Mouse (Mus musculus): ENCODE results near the gene Phactr3. TPM values are rescaled to one million over a fixed set of nuclear protein-coding genes. Genes with fewer than 3 reads are reported as not detected.
A peak's percentile ranks its signal among the peaks of the same experiment; 100 is the strongest.

Gene Phactr3
- polyA plus RNA-seq, 1 experiment from 2014 or later = 0.46 TPM

DNA sequence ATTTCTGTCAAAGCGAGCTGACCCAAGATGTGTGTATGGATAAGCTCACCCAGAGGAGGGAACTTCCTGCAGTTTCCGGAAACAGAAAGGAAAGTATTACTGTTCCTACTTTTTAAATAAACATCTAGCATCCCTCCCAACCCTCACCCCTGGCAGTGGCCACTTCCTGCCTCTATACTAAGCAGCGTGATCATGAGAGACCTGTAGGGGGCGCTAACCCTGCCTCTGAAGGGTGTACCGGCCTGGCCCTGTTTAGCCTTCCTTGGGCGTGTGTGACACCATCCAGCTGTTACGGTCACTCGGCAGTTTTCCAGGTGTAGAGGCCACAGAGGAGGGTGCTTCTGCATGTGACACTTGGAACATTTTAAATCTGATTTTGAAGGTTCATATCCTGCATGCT lies 128.5 kb downstream of the Phactr3 start:
- DNase-seq (ENCODE audit: low spot score) = no peak

DNA sequence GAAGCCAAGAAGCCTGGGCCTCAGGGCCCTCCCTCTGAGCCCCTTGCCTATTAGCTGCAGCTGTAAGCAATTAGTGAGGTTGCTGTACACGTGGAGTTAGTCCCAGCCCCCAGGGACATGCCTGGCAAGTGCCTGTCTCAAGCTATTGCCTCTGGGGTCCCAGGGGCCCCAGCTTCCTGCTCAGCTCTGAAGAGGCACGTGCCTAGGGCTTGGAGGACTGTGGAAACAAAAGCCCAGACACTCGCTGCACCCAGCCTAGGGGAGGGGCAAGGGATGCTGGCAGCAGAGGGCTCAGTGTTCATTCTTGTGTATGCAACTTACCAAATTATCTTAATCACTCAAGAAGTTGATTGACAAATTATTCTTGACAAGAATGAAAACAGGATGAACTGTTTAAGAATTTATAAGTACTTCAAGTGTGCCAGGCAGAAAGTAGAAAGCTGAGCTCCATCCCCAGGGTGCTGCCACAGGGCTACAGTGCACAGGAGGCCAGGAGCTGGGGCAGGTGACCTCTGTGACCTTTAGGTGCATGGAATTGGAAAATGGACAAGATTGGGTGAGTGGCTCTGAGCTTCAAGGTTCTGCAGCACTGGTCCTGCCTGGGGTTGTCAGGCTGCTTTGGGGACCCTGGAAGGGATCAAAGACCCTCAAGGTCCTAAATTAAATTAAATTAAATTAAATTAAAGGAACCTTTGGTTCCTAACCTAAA lies 138.5 kb downstream of the Phactr3 start:
- DNase-seq (ENCODE audit: low spot score) = no peak

- DNase-seq (ENCODE audit: low spot score) = no peak
Observed at GRCm38 (mm10) chr2:178257986-178258555, 139.3 kb downstream of the Phactr3 start.

GRCm38 (mm10) chr2:178263055-178263454 lies 144.3 kb downstream of the Phactr3 start:
- DNase-seq (ENCODE audit: low spot score) = no peak

DNA sequence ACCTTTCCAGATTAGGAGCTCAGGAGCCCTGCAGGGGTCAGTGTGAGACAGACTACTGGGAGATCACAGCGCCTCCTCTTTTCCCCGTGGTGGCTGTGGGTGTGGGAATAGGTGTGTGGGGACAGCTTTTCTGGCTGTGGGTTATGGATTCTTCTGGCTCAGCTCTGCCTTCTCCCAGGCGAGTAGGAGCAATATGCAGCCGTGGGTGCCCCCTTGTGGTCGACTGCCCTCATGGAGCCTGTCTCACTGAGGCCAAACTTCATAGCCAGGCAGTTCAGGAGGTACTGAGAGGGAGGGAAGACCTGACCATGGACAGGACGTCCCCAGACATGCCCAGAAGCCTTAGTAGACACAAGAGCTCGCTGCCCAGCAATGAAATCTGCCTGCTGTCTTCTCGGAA lies 145.6 kb downstream of the Phactr3 start:
- DNase-seq (ENCODE audit: low spot score) = peak; percentile 27

- no peak for DNase-seq (ENCODE audit: low spot score)
Observed at GRCm38 (mm10) chr2:178265454-178265853, 146.7 kb downstream of the Phactr3 start.

- no peak for DNase-seq (ENCODE audit: low spot score)
Observed at GRCm38 (mm10) chr2:178270794-178271193, 152.0 kb downstream of the Phactr3 start.

- DNase-seq (ENCODE audit: low spot score) = no peak
Observed at GRCm38 (mm10) chr2:178272350-178272749, 153.6 kb downstream of the Phactr3 start.

DNA sequence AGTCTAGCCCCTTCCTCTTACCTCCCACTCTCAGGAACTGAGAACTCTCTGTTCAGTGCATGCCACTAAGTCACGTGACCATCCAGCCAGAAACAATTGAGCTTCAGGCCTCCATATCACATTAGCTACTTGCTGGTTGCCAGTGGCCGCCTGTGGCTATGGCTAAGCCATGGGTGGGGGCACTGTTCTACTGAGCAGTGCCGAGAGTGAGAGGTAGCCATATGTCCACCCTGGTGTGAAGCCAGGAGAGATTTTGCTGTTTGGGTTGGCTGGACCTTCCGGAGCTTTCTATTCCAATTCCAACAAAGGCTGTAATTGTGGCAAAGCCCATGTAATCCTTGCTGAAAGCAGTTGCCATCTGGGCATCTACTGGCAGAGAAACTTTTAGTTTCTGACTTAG lies 155.4 kb downstream of the Phactr3 start:
- no peak for DNase-seq (ENCODE audit: low spot score)

- no peak for DNase-seq (ENCODE audit: low spot score)
Observed at GRCm38 (mm10) chr2:178277206-178277605, 158.4 kb downstream of the Phactr3 start.

DNA sequence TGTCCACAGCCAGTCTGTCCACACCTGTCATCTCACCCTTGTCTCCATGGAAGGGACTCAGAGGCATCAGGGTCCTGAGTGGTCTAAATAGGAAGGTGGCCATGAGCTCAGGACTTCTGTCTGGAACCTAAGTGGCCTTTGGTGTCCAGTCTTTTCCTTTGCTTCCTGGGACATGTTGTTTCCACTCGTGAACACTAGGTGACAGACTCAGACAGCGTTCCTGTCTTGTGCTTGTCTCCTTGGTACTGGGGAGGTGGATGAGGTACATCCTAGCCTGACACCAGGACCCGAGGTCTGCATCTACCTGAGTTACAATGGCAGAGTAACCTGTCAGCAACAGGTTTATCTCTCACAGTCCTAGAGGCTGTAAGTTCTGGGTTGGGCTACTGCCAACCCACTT lies 162.4 kb downstream of the Phactr3 start:
- DNase-seq (ENCODE audit: low spot score) = no peak

DNA sequence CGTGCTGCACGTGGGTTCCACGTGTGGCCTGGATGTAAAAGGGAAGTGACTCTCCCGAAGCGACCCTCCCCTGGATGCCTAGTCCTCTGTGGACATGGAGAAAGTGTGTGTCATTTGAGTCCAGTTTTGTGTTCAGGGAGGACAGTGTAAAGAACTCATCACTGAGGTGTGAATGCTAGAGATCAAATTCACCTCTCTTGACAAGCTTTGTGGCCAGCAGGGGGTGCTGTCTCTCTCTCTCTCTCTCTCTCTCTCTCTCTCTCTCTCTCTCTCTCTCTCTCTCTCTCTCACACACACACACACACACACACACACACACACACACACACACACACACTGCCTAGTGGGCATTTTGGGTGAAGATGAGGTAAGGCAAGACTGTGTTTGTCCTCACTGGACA lies 168.5 kb downstream of the Phactr3 start:
- DNase-seq (ENCODE audit: low spot score) = no peak

DNA sequence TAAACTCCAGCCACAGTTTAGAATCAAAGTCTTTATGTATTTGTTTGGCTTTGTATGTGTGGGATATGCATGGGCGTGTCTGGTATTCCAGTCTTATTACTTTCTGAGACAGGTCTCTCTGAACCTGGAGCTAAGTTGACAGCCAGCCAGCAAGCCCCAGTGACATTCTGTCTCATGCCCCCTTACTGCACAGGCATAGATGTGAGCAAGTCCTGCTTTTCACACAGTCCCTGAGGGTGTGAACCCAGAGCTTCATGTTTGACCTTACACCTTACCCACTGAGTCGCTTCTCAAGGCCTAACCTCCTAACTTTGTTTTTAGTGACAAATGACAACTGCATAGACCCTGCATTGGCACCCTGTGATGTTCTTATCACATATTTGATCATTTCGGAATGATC lies 169.9 kb downstream of the Phactr3 start:
- no peak for DNase-seq (ENCODE audit: low spot score)

DNA sequence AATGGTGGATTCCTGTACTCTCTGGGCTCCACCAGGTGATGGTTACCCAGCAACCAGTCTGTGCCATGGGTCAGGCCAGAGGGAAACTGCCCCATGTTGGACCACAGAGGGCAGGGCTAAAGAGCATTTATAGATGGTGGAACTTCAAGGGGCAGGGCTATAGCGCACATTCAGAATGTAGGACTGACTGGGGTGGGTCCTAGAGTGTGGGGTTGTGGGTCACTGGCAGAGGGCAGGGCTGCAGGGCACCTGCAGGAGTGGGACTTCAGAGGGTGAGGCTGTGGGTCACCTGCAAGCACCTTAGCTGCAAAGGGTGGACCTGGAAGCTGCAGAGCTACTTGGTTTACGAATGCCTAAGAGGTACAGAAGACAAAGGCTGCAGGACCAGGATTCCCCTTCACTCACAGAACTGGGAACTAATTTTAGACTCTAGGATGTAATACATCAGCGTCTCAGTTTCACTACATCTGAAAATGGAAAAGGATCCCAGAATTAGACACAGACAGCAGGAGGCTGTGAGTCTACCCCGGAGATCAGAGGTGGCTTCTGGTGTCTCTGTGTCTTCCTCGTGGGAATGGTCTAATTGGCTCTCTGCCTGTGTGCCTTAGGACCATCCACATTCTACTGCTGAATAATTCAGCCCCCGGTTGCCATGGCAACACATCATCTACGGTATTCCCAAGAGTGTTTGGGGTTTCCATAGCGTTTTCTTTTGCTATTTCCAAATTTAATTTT lies 184.8 kb downstream of the Phactr3 start:
- no peak for DNase-seq (ENCODE audit: low spot score)

- no peak for DNase-seq (ENCODE audit: low spot score)
Observed at GRCm38 (mm10) chr2:178304188-178304529, 185.4 kb downstream of the Phactr3 start.

GRCm38 (mm10) chr2:178304669-178305068 lies 185.9 kb downstream of the Phactr3 start:
- DNase-seq (ENCODE audit: low spot score) = no peak

- no peak for DNase-seq (ENCODE audit: low spot score)
Observed at GRCm38 (mm10) chr2:178313539-178313938, 194.8 kb downstream of the Phactr3 start.

GRCm38 (mm10) chr2:178316281-178316680 lies 197.5 kb downstream of the Phactr3 start:
- no peak for DNase-seq (ENCODE audit: low spot score)

GRCm38 (mm10) chr2:178319766-178320165 lies 201.0 kb downstream of the Phactr3 start:
- no peak for DNase-seq (ENCODE audit: low spot score)

DNA sequence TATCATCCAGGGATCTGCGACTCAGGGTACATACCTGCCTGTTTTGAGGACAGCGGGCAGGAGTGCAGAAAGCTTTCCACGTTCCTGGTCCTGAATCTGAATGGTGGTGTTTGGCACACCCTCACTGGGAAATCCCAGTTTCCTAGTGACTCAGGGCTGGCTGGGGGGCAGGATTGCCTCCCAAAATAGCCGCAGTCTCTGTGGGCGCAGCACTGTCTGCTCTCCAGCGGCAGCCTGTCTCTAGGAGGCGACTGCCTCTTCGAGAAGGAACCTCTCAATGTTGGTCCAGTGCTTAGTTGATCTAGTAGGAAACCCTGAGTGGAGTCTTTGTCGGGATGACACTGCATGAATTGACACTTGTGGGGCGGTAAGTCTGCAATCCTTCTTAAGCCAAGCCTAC lies 202.5 kb downstream of the Phactr3 start:
- no peak for DNase-seq (ENCODE audit: low spot score)

- DNase-seq (ENCODE audit: low spot score) = no peak
Observed at GRCm38 (mm10) chr2:178324410-178324809, 205.6 kb downstream of the Phactr3 start.

DNA sequence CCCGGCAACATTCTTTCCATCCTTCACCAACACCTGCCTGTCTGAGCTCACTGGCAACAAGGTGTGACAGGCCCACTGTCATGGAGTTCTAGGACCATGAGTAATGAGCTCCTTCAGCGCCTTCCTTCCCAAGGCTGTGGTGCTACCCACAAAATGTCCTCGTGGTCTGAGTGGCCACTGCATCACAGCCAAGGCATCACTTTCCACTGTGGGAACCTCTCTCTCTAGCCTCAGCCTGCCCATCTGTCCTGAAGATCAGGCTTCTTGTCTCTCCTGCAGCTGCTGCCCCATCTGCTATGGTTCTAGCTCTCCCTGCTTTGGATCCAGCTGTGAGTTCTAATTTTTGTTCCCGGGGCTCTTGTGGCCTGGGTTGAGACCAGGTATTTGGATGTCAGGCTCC lies 206.0 kb downstream of the Phactr3 start:
- no peak for DNase-seq (ENCODE audit: low spot score)

GRCm38 (mm10) chr2:178326067-178326466 lies 207.3 kb downstream of the Phactr3 start:
- DNase-seq (ENCODE audit: low spot score) = no peak

Data from thymus, postnatal 0 days (tissue).